Mouse (Mus musculus) lung, adult 2 months (tissue): Measurements from ENCODE around the gene 4930412O13Rik.

ENCODE experiments used
- CTCF ChIP-seq: fragments of 200-500 bp; IDR thresholded peaks from 2 replicates; pipeline ENCODE4 v1.5.1; 2011; ENCODE audit warnings: mild to moderate bottlenecking, low read length, control low read depth; ENCODE audit not compliant: insufficient read depth
- POLR2A ChIP-seq: fragments of 200-500 bp; IDR thresholded peaks from 2 replicates; pipeline ENCODE4 v1.6.1; 2011; ENCODE audit warnings: low read depth, mild to moderate bottlenecking, control low read depth, low read length, borderline replicate concordance; ENCODE audit errors: extremely low read depth

DNA sequence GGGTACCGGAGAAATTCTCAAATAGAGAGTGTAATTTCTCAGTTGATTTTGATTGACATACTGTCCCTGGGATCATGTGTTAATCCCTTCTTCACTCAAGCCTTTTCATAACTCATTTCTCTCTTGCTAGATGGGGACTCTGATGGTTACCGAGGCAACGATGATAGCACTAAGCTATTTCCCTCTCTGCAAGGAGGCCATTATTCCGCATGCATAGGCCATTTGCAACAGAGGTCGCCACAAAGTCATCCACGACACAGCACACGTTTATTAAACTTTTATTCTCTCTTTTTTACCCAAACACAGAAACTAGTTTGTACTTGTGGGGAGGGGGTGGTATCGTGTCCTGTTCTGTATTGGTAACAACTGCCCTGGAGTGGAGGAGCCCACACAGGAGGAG is 16.8 kb downstream of the 4930412O13Rik start:
- TF ChIP-seq CTCF (no peak), POLR2A (no peak)
